Mouse (Mus musculus): ENCODE measurements around the gene Olfr1375.
"Not testable (repeated sequence)": the region's sequence is repeated elsewhere in the genome, so short reads cannot be mapped to it uniquely, and the experiment has no call there.

DNA sequence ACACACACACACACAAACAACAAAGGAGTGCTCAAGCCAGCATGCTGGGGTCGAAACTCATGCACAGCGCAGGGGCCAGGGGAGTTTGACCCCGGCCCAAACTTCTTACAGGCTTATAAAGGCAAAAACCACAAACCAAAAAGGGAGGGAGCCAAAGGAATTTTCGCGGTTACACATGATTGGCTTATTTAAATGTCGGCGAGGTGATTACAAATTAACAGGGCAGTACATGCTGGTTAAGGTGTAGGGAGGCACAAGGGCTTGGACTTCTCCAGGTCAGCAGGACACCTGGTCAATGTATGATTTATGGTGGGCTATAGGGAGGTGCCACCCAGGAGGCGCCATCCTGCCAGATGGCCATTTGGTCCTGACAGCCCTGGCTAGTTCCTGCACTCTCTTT is 18.5 kb upstream of the Olfr1375 start:
- not testable (repeated sequence) for TF ChIP-seq POLR2A (IDR thresholded peaks at IDR 0.05; ENCODE audit: insufficient read depth, low read depth, low read length); CTCF (IDR thresholded peaks at IDR 0.05); EP300 (IDR thresholded peaks at IDR 0.05; ENCODE audit: insufficient read depth, low read depth, low read length)

Data from heart, adult 2 months (tissue).